Mouse (Mus musculus) erythroblast, embryonic 14.5 days (primary cell): ENCODE measurements around the gene Gtsf1.

ENCODE experiments used
- GATA1 ChIP-seq: IDR thresholded peaks from 2 replicates; pipeline ENCODE4 v1.6.1; 2012; ENCODE audit warnings: low read length, inconsistent platforms, mixed read lengths
- TAL1 ChIP-seq: IDR thresholded peaks from 3 replicates; pipeline ENCODE4 v1.6.1; 2012; ENCODE audit warnings: low read length, inconsistent platforms, mixed read lengths

DNA sequence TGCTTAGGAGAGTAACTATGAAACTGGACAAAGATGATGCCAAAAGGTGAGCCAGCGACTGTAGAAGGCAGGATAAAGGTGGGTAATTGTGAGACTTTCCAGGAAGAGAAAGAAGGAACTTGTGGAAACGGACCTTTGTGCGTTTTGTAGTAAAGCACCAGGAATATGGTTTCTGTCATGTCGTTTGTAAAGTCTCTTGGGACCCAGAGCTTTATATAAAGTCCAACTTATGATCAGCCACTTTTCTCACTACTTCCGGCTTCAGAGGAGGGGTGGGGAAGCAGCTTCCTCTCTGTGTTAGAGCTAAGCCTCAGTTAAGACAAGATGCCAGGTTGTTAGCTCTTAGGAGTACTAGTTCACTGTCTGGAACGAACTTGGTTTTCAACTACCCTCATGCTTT, 24.2 kb upstream of the Gtsf1 start:
- TF ChIP-seq GATA1 = no peak
- no peak for TF ChIP-seq TAL1
